Mouse (Mus musculus) embryonic facial prominence, embryonic 13.5 days (tissue): ENCODE data around the gene Prcc. TPM values are rescaled to one million over a fixed set of nuclear protein-coding genes. Genes with fewer than 3 reads are reported as not detected.

Experiments
- ATAC-seq: fragments of 200-750 bp; cut with Nextera tagmentation; 2 replicates; pipeline ENCODE4 v1.8.0; 2017; ENCODE audit warnings: low read depth; ENCODE audit not compliant: insufficient number of reproducible peaks, insufficient read depth, low FRiP score, low TSS enrichment
- H3K27ac ChIP-seq: fragments of 300-500 bp; sonication (generic); 2 replicates; pipeline ENCODE4 v1.5.1; 2015; ENCODE audit warnings: moderate library complexity, mild to moderate bottlenecking, inconsistent platforms
- H3K27me3 ChIP-seq: fragments of 300-500 bp; sonication (generic); 2 replicates; pipeline ENCODE4 v1.6.1; 2015; ENCODE audit warnings: mild to moderate bottlenecking, inconsistent platforms
- H3K36me3 ChIP-seq: fragments of 300-500 bp; sonication (generic); 2 replicates; pipeline ENCODE4 v1.6.1; 2015; ENCODE audit warnings: mild to moderate bottlenecking, inconsistent platforms
- H3K4me1 ChIP-seq: fragments of 300-500 bp; sonication (generic); 2 replicates; pipeline ENCODE4 v1.6.1; 2015; ENCODE audit warnings: inconsistent platforms
- H3K4me2 ChIP-seq: fragments of 300-500 bp; sonication (generic); 2 replicates; pipeline ENCODE4 v1.6.1; 2015; ENCODE audit warnings: moderate library complexity, mild to moderate bottlenecking, inconsistent platforms
- H3K4me3 ChIP-seq: fragments of 300-500 bp; sonication (generic); 2 replicates; pipeline ENCODE4 v1.5.1; 2015; ENCODE audit warnings: mild to moderate bottlenecking, inconsistent platforms
- H3K9ac ChIP-seq: fragments of 300-500 bp; sonication (generic); 2 replicates; pipeline ENCODE4 v1.6.1; 2015; ENCODE audit warnings: mild to moderate bottlenecking, inconsistent platforms
- H3K9me3 ChIP-seq: fragments of 300-500 bp; sonication (generic); 2 replicates; pipeline ENCODE4 v1.6.1; 2016; ENCODE audit warnings: inconsistent platforms
- WGBS: fragments of 180-500 bp; shearing (Covaris S2); methylation state at CpG from one replicate; pipeline ENCODE4 v1.1.7; 2015; ENCODE audit warnings: mixed read lengths; 5-methylcytosine and 5-hydroxymethylcytosine counted together
- polyA plus RNA-seq: library from polyadenylated mRNA; unstranded; fragments of >200 nt; fragmentation: Nextera tagmentation; extraction: Ambion mirVana; gene quantifications from 2 replicates; pipeline ENCODE4 v1.2.1, GENCODE M21; 2015

The Prcc gene
- polyA plus RNA-seq, 1 experiment from 2014 or later = 17.7 TPM

DNA sequence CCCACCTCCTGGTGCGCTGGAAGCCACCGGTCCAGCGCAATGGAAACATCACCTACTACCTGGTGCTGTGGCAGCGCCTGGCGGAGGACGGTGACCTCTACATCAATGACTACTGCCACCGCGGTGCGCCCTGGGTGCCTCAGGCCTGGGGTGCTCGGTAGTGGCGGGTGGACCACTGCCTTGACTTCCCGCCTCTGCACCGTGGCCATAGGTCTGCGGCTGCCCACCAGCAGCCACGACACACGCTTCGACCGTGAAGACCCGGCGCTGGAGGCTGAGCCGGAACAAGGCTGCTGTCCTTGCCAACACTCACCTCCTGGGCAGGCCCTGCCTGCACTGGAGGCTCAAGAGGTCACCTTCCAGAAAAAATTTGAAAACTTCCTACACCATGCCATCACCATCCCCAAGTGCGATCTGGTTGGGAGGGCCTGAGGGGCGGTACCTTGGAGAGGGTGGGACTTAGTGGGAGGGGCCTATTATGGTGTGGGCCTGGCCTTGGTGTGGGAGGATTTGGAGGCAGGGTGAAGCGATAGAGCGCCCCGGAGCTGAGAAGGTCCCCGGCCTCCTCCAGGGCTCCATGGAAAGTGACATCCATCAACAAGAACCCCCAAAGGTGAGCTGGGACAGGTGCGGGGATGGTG, 76.0 kb downstream of the Prcc start:
- Histone ChIP-seq H3K27ac (no peak overlapping the region), H3K4me2 (peak overlapping the region; percentile 47), H3K4me1 (peaks cover 13% of the 10 kb centered on the region), H3K9me3 (no peaks in the 10 kb centered on the region), H3K9ac (no peak overlapping the region), H3K27me3 (peaks cover 93% of the 10 kb centered on the region), H3K36me3 (no peaks in the 10 kb centered on the region), H3K4me3 (peak overlapping the region; percentile 22)
- WGBS = 5% methylated on average over 28 of the region's 28 CpGs
- peak; percentile 41; the same call in 1 of the 2 replicates for ATAC-seq

Other genes with a start within 250 kb of the Prcc start
- gene Lrrc71, start 137.0 kb downstream of the Prcc start, polyA plus RNA-seq = 0.34 and 0.99 TPM in 2 replicates
- 1.8 TPM in 2 replicates for gene Ntrk1, start 90.4 kb downstream of the Prcc start, polyA plus RNA-seq
- gene Insrr, start 88.7 kb downstream of the Prcc start, polyA plus RNA-seq = 0.78 and 0.80 TPM in 2 replicates
- gene Pear1, start 61.3 kb downstream of the Prcc start, polyA plus RNA-seq = 12.5 and 15.6 TPM in 2 replicates
- gene Sh2d2a, start 38.9 kb downstream of the Prcc start, polyA plus RNA-seq = not detected in 2 replicates
- gene Hdgf, start 20.7 kb upstream of the Prcc start, polyA plus RNA-seq = 180 and 260 TPM in 2 replicates
- 80.1 and 84.0 TPM in 2 replicates for gene Mrpl24, start 33.9 kb upstream of the Prcc start, polyA plus RNA-seq
- 69.0 and 74.3 TPM in 2 replicates for gene Isg20l2, start 44.7 kb upstream of the Prcc start, polyA plus RNA-seq
- 21.1 and 25.2 TPM in 2 replicates for gene Rrnad1, start 45.1 kb upstream of the Prcc start, polyA plus RNA-seq
- gene Crabp2, start 63.1 kb upstream of the Prcc start, polyA plus RNA-seq = 345 and 370 TPM in 2 replicates
- 13.8 and 17.7 TPM in 2 replicates for gene Nes, start 85.5 kb upstream of the Prcc start, polyA plus RNA-seq
- 0.39 and 0.53 TPM in 2 replicates for gene Bcan, start 114.6 kb upstream of the Prcc start, polyA plus RNA-seq
- gene Hapln2, start 142.0 kb upstream of the Prcc start, polyA plus RNA-seq = 0.15 TPM in 1 of 2 replicates, not detected in the other
- gene Gpatch4, start 157.5 kb upstream of the Prcc start, polyA plus RNA-seq = 34.0 and 38.5 TPM in 2 replicates
- 208 and 210 TPM in 2 replicates for gene Naxe, start 172.9 kb upstream of the Prcc start, polyA plus RNA-seq
- gene Ttc24, start 192.7 kb upstream of the Prcc start, polyA plus RNA-seq = 0.11 and 0.19 TPM in 2 replicates
- 20.1 and 22.8 TPM in 2 replicates for gene Iqgap3, start 196.4 kb upstream of the Prcc start, polyA plus RNA-seq